Mouse (Mus musculus): Measurements from ENCODE around the gene Rnf128. TPM values are rescaled to one million over a fixed set of nuclear protein-coding genes. Genes with fewer than 3 reads are reported as not detected.

Rnf128 gene
- polyA plus RNA-seq, 1 experiment from 2014 or later: 4.0 TPM

Other genes starting within 250 kb of the Rnf128 start
- not detected in 2 replicates for gene Trap1a, start 229.6 kb upstream of the Rnf128 start, polyA plus RNA-seq (2016; fragmentation: Nextera tagmentation; extraction: Ambion mirVana)
- gene D330045A20Rik, start 82.9 kb upstream of the Rnf128 start, polyA plus RNA-seq (2016; fragmentation: Nextera tagmentation; extraction: Ambion mirVana): 2.1 and 2.2 TPM in 2 replicates
- gene Tbc1d8b, start 121.7 kb downstream of the Rnf128 start, polyA plus RNA-seq (2016; fragmentation: Nextera tagmentation; extraction: Ambion mirVana): 0.74 and 1.1 TPM in 2 replicates
- gene Gm15013, start 151.2 kb downstream of the Rnf128 start, polyA plus RNA-seq (2016; fragmentation: Nextera tagmentation; extraction: Ambion mirVana): 0.84 TPM in 1 of 2 replicates, not detected in the other
- 0.25 TPM in 1 of 2 replicates, not detected in the other for gene Ripply1, start 219.0 kb downstream of the Rnf128 start, polyA plus RNA-seq (2016; fragmentation: Nextera tagmentation; extraction: Ambion mirVana)
- gene Cldn2, start 237.5 kb downstream of the Rnf128 start, polyA plus RNA-seq (2016; fragmentation: Nextera tagmentation; extraction: Ambion mirVana): 0.15 and 0.31 TPM in 2 replicates